Mouse (Mus musculus) spleen, postnatal 36 days (tissue): ENCODE results near the gene Dcp1a.

Experiments
- DNase-seq, 2 experiments: peaks; one replicate each; pipeline ENCODE4 v3.0.0; 2022; ENCODE audit warnings: low spot score in 2 of 2, mixed read lengths in 1 of 2

Dcp1a gene

DNA sequence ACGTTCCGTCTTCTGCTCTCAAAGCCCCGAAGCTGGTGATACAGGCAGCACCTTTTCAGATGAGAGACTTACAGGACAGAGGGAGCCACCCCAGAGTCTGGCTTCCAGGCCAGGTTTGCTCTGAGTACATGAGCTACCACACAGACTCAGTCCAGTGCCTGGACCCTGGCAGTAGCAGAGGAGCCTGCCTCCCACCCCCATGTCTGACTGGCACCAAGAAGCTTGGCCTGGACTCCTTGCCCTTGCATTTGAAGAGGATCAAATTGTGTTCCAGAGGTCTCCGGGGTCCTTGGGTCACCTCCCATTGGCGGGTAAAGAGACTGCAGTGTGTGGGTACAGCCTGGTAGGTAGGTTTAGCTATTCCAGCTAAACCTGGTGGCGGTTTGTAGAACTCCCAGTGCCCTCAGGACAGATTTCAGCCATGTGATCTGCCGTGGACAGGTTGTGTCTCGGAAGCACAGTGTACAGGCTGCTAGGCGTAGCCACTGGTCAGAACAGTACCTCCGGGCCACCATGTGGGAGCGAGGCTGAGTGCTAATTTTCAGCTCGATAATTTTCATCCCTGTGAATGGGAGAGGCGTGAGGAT lies 81.6 kb downstream of the Dcp1a start:
- DNase-seq = no peak

DNA sequence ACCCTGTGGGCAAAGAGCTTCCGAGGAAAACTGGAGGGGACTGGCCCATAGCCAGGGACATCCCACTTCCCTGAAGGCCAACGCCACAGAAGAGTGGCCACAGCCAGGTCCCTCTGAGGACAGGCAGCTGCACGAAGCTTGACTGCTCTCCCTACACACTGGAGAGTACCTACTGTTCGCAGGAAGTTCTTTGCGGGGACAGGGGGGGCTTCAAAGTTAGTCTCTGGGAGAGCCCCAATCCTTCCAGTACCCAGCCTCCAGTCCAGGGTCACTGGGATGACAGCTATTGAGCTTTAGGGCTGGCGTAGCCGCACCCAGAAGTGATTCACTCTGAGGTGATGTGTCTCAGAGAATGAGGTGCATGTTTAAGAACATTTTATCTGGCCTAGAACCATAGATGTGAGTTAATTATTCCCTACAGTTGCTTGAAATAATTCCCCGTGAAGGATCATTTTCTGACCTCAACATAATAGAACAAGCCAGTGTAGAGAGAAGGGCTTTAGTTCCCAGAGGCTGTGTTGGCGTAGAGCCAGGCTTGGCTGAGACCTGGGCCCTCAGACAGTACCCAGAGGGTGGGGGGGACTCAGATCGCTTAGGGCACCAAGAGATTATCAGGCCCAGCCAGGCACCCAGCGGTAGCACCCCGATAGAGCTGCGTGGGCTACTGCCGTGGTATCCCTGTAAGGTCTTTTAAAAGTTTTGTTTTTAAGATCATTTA lies 82.3 kb downstream of the Dcp1a start:
- DNase-seq = peak; percentile 68 to 75

DNA sequence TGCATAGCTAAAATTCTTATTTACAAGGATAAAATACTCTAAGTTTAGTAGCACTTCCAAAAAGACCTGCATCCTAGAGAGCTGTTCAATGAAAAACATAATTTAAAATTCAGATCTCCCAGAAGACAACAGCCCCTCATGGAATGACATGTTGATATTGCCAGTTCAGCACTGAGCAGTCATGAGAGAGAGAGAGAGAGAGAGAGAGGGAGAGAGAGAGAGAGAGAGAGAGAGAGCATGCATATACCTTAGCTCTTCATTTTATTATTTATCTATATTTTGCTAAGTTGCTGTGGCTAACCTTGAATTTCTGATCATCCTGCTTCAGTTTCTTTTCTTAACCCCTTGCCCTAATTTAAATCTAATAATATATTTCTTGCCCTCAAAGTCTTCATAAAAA lies 83.0 kb downstream of the Dcp1a start:
- no peak for DNase-seq

DNA sequence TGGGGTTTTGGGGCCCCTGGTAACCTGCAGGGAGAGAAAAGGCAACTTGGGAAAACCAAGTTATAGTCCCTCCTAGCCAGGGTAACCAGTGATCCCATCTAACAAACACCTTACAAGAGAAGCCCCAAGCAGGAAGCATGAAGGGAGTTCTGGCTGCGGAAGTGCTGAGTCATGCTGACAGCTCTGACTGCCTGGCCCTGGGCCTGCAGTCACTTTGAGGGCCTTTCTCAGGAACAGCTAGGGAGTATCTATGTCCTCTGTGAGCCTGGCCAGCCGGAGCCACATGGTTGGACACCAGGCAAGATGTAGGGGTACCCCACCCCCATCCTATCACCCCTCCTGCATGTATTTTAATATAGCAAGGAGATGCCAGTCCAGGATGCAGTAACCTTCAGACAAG lies 85.1 kb downstream of the Dcp1a start:
- DNase-seq = peak; percentile 41 to 54

DNA sequence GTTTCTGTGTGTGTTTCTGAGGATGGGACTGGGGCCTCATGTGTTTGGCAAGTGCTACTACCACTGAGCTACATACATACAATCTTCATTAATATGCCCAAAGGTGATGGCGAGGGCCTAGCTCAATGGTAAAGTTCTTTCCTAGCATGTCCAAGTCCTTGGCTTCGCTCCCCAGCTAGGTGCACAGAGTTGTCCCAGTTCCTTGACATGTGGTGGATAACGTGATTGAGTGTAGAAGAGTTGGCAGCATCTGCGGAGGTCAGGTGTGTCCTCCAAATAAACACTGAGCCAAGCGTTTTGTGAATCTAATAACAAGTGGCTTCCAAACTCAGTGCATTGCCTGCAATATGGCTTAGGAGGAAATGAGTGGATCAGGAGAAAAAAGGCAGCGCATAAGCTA lies 87.0 kb downstream of the Dcp1a start:
- no peak for DNase-seq

DNA sequence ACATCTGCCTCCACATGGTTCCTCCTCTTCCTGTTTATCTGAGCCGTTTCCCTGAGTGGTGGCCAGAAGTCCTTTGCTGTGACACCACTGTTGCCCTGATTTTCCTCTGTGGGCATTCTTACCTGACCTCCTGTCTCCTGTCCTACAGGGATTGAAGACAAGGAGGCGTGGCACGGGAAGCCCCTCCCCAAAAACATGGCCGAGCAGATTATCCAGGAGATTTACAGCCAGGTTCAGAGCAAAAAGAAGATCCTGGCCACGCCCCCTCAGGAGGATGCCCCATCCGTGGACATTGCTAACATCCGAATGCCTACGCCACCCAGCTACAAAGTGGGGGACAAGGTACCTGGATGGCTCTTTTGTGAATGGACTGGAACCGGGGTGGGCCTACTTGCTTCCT lies 88.7 kb downstream of the Dcp1a start:
- no peak for DNase-seq

DNA sequence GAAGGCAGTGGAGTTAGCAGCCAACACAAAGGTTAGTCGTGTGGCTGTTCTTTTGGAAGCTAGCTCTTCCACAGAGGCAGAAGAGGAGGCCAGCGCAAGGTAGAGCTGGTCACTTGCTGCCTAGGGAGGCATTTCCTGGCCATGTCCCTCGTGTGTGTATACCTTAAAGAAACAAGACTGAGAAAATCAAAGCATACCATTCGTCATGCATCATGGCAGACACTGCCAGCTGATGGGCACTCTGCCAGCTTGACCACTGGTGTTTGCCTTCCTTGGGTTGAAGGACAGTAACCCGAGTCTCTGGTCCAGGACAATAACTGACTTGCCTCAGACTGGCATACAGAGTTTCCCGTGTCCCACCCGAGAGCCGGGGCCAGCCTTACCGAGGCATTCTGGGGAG lies 91.0 kb downstream of the Dcp1a start:
- DNase-seq = no peak

DNA sequence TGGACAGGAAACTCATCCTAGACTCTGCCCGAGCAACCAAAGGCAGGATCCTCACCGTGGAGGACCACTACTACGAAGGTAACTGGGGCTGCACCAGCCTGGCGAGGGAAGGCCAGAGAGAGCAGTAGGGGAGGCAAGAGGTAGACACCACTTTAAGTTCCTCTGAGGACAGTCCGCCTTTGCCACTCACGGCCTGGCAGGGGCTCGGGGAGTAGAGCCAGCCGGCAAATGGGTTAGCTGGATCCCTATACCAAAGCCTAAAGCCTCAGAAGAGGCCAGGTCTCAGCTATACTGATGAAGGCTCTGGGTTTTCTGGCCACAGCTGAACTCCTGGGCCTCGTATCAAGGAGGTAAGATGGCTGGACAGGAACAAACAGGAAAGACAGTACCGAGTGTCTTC lies 92.9 kb downstream of the Dcp1a start:
- DNase-seq = no peak

DNA sequence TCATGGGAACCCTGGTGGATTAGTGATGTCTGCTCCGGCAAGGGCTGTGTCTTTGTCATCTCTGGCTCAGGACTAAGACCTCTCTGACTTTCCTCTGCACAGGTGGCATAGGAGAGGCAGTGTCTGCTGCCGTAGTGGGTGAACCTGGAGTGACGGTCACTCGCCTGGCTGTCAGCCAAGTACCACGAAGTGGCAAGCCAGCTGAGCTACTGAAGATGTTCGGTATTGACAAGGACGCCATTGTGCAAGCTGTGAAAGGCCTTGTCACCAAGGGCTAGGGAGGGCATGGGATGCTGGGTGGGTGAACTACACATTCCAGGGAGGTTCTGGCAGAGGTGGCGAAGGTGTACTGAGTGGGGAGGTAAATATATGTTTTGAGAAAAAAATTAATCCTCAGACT lies 93.9 kb downstream of the Dcp1a start:
- no peak for DNase-seq

DNA sequence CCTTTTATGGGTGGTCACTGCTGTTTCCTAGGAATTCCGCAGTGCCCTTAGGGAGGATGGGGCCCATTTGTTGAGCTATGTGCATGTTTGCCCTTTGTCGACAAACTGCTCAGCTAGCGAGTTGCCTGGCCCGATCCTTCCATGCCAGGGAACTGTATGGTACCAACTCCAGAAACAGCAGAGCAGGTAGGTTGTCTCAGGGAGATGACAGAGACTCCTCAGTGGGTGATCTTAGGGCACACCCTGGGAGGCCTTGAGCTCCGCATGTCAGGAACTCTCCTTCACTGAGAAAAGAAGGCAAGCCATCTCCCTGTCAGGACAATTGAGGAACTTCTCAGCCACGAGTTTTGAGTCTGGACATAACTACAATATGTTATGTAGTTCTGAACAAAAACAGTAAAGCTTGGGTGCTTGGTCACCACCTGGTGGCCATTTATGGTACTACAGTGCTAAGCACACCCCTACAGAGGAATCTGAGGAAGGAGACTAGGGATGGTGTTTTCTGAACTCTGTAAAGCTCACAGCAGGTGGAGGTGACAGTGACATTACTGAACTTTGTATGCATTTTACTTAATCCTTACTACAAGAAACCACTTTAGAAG lies 94.7 kb downstream of the Dcp1a start:
- peak; percentile 60 to 66 for DNase-seq

DNA sequence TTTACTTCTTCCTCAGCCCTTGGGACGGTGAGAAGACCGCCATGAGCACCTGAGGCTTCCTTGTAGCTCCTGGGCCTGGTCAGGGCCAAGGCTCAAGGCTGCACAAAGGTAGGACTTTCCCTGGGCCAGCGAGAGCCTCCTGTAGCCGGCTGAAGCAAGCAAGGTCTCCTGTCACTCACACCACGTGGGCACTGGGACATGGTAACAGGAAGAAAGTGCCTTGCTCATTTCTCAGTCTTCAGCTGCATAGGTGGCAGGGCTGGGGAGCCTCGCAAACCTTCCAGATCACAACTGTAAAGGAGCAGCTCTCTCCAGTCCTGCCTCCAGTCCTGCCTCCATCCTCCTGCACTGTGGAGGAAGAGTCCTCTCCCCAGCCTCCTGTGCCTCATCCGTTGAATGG lies 96.5 kb downstream of the Dcp1a start:
- DNase-seq = no peak

DNA sequence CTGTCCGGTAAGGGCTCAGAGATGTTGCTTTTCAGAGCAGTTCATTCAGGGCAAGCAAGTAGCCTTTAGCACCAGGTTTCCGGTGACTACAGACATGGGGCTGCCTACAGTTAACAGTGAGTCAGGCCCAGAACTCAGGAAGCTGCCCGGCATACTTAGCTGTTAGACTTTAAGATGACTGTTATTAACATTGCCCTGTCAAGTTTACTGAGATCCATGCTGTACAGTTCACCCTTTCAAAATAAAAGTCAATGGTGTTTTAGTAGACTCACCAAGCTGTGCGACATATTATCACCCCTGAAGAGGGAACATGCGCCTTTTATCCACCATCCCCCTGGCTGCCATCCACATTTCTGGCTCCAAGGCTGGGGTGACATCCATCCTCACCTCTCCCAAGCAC lies 96.9 kb downstream of the Dcp1a start:
- no peak for DNase-seq
